Mouse (Mus musculus) embryo, embryonic 10 days (tissue): ENCODE data around the gene AI661453.
"Not testable (repeated sequence)": the region's sequence is repeated elsewhere in the genome, so short reads cannot be mapped to it uniquely, and the experiment has no call there.

Source experiments
- DNase-seq: peaks from one replicate; pipeline ENCODE4 v3.0.0-alpha.2; 2015; ENCODE audit warnings: low spot score

The AI661453 gene

GRCm38 (mm10) chr17:47436156-47436906 lies at the start of gene AI661453:
Gene AI661453 (plus strand): TSS chr17:47436615.
- DNase-seq, result no peak

GRCm38 (mm10) chr17:47386649-47387048 lies 49.8 kb upstream of the AI661453 start:
- peak; percentile 59 for DNase-seq

- DNase-seq, result peak; percentile 37
Observed at GRCm38 (mm10) chr17:47394223-47394869, 42.1 kb upstream of the AI661453 start.

GRCm38 (mm10) chr17:47395376-47395913 lies 41.0 kb upstream of the AI661453 start:
- DNase-seq, result peak; percentile 60

- no peak for DNase-seq
Observed at GRCm38 (mm10) chr17:47399091-47399490, 37.3 kb upstream of the AI661453 start.

- DNase-seq, result no peak
Observed at GRCm38 (mm10) chr17:47400451-47400850, 36.0 kb upstream of the AI661453 start, which contains the start of gene Guca1a. Gene Guca1a (minus strand): TSS chr17:47400584.

GRCm38 (mm10) chr17:47407717-47408557 lies 28.5 kb upstream of the AI661453 start:
- DNase-seq, result no peak

GRCm38 (mm10) chr17:47408558-47408898 lies 27.9 kb upstream of the AI661453 start:
- peak; percentile 74 for DNase-seq

GRCm38 (mm10) chr17:47409897-47410861 lies 26.2 kb upstream of the AI661453 start:
- DNase-seq, result peak; percentile 28

GRCm38 (mm10) chr17:47420195-47420594 lies 16.2 kb upstream of the AI661453 start:
- DNase-seq, result no peak

- DNase-seq, result no peak
Observed at GRCm38 (mm10) chr17:47421566-47421965, 14.8 kb upstream of the AI661453 start.

GRCm38 (mm10) chr17:47422616-47423015 lies 13.8 kb upstream of the AI661453 start:
- DNase-seq, result not testable (repeated sequence)

GRCm38 (mm10) chr17:47424186-47424585 lies 12.2 kb upstream of the AI661453 start:
- DNase-seq, result no peak

GRCm38 (mm10) chr17:47427316-47427715 lies 9.1 kb upstream of the AI661453 start:
- DNase-seq, result no peak

- peak; percentile 84 for DNase-seq
Observed at GRCm38 (mm10) chr17:47428831-47429304, 7.5 kb upstream of the AI661453 start.

GRCm38 (mm10) chr17:47430815-47431214 lies 5.6 kb upstream of the AI661453 start:
- no peak for DNase-seq

- no peak for DNase-seq
Observed at GRCm38 (mm10) chr17:47436907-47437547, 612 bp downstream of the AI661453 start, which contains the start of gene 1700001C19Rik. Gene 1700001C19Rik (minus strand): TSS chr17:47437376.

- DNase-seq, result no peak
Observed at GRCm38 (mm10) chr17:47438611-47439010, 2.2 kb downstream of the AI661453 start.

GRCm38 (mm10) chr17:47439396-47440028 lies 3.1 kb downstream of the AI661453 start:
- no peak for DNase-seq
